Comparison of ENCODE assay signal across 8 mouse cellular contexts in the genomic region with DNA sequence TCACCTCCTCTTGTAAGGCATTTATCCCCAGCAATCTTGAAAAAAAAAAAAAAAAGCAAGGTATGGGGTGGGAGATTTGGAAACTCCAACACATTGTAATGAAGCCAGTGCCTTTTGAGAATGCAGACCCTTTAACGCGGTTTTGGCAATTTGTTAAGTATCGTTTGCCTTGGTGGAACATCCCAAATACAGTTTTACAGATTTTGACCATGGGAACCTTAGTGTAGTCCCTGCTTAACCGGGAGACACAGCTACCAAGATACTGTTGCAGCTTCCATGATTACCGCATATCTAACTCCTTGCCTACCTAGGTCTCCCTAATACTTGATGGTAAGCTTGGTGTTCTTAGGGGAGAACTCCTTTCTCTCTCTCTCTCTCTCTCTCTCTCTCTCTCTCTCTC. TPM values are rescaled to one million over a fixed set of nuclear protein-coding genes. Genes with fewer than 3 reads are reported as not detected.
DNase-seq lines count a peak whose midpoint lies in the region; ATAC-seq and TF ChIP-seq lines count a peak whose summit lies in the region.

No protein-coding gene starts in this region.

- TF ChIP-seq POLR2A in MEL (IDR thresholded peaks at IDR 0.05; ENCODE audit: control insufficient read depth in 1 of 2, insufficient read depth in 1 of 2, low read depth in 1 of 2, low read length in 2 of 2, poor library complexity in 1 of 2), result no peak

- peak overlapping the region; percentile 96 for H3K9ac ChIP-seq in heart, embryonic 14.5 days (ENCODE audit: low read length)
- H3K9ac ChIP-seq in MEL (ENCODE audit: control insufficient read depth, low read depth, low read length, poor library complexity, severe bottlenecking), result peak overlapping the region; percentile 97
- peak overlapping the region; percentile 84 for H3K9ac ChIP-seq in heart, postnatal 0 days (replicated peaks; ENCODE audit: low read depth, low read length)

- H3K36me3 ChIP-seq in heart, embryonic 14.5 days (ENCODE audit: control insufficient read depth, insufficient read depth, low read length), result peaks cover 26% of the 10 kb centered on the region
- H3K36me3 ChIP-seq in MEL (ENCODE audit: control insufficient read depth in 1 of 2, insufficient read depth in 2 of 2, low read length in 2 of 2) (peaks cover under 1 to 38% of the 10 kb centered on the region in 2 experiments), macrophage (ENCODE audit: inconsistent target) (no peaks in the 10 kb centered on the region)
- peaks cover 26% of the 10 kb centered on the region for H3K36me3 ChIP-seq in heart, postnatal 0 days (replicated peaks; ENCODE audit: control insufficient read depth, insufficient read depth, low read length)

- H3K4me3 ChIP-seq in heart, embryonic 14.5 days (ENCODE audit: control insufficient read depth in 1 of 2, insufficient read depth in 1 of 2, low read depth in 1 of 2, low read length in 2 of 2), result peak overlapping the region; percentile 65 to 95; a peak in 3 of 4 replicates
- H3K4me3 ChIP-seq in MEL (ENCODE audit: control insufficient read depth in 1 of 2, insufficient read depth in 1 of 2, low read depth in 2 of 2, low read length in 2 of 2) (peak overlapping the region; percentile 90 to 96), macrophage (ENCODE audit: inconsistent target) (peak overlapping the region; percentile 45)
- H3K4me3 ChIP-seq in heart, postnatal 0 days (ENCODE audit: low read depth, low read length), result peak overlapping the region; percentile 88

- peaks cover 0 to 16% of the 10 kb centered on the region in 2 experiments; a peak in 2 of 4 replicates for H3K4me1 ChIP-seq in heart, embryonic 14.5 days (ENCODE audit: control insufficient read depth in 2 of 2, insufficient read depth in 2 of 2, low read length in 2 of 2)
- peaks cover 22 to 24% of the 10 kb centered on the region in 2 experiments for H3K4me1 ChIP-seq in MEL (ENCODE audit: control insufficient read depth in 1 of 2, insufficient read depth in 2 of 2, low read length in 2 of 2)
- peaks cover 13% of the 10 kb centered on the region for H3K4me1 ChIP-seq in heart, postnatal 0 days (ENCODE audit: control insufficient read depth, insufficient read depth)

- no peak for ATAC-seq in heart, embryonic 14.5 days (ENCODE audit: insufficient number of reproducible peaks, insufficient read depth, low FRiP score, low read depth)
- no peak for ATAC-seq in heart, postnatal 0 days (ENCODE audit: insufficient read depth, low read depth)
- ATAC-seq in frontal cortex, adult (ENCODE audit: low TSS enrichment), result no peak

- peaks cover 9% of the 10 kb centered on the region for H3K79me2 ChIP-seq in MEL (ENCODE audit: control insufficient read depth, insufficient read depth, low read length, poor library complexity)
- no peaks in the 10 kb centered on the region for H3K79me2 ChIP-seq in macrophage (ENCODE audit: inconsistent target)

- TF ChIP-seq EP300 in MEL (IDR thresholded peaks at IDR 0.05; ENCODE audit: low read depth in 1 of 2, low read length in 2 of 2), result no peak
- TF ChIP-seq EP300 in heart, postnatal 0 days (IDR thresholded peaks at IDR 0.05; ENCODE audit: low read depth), result no peak

- no peaks in the 10 kb centered on the region for H3K27me3 ChIP-seq in heart, embryonic 14.5 days (ENCODE audit: control insufficient read depth, insufficient read depth, low read length)
- H3K27me3 ChIP-seq in MEL (ENCODE audit: control insufficient read depth in 1 of 2, insufficient read depth in 2 of 2, low read length in 2 of 2), result no peaks in the 10 kb centered on the region
- H3K27me3 ChIP-seq in heart, postnatal 0 days (ENCODE audit: control insufficient read depth, insufficient read depth, low read length), result no peaks in the 10 kb centered on the region

- H3K9me3 ChIP-seq in heart, embryonic 14.5 days (ENCODE audit: control insufficient read depth, low read length), result no peaks in the 10 kb centered on the region
- H3K9me3 ChIP-seq in MEL (replicated peaks; ENCODE audit: insufficient read depth, low read length), result no peaks in the 10 kb centered on the region
- no peaks in the 10 kb centered on the region for H3K9me3 ChIP-seq in heart, postnatal 0 days (replicated peaks; ENCODE audit: control insufficient read depth, low read length)

- TF ChIP-seq RAD21 in MEL (IDR thresholded peaks at IDR 0.05; ENCODE audit: low read depth, low read length), result no peak

- DNase-seq in heart, adult 8-10 months (ENCODE audit: low spot score), result no peak
- DNase-seq in MEL (ENCODE audit: low read depth, low spot score), result peak; percentile 28
- DNase-seq in heart, postnatal 0 days (ENCODE audit: low spot score), result no peak
- DNase-seq in adrenal gland, postnatal 10 days, result no peak
- DNase-seq in ovary, postnatal 36 days (ENCODE audit: low spot score), result no peak

- no peak overlapping the region for H3K27ac ChIP-seq in heart, embryonic 14.5 days (replicated peaks in 1 of 2; ENCODE audit: control insufficient read depth in 1 of 2, insufficient read depth in 1 of 2, low read depth in 2 of 2, low read length in 2 of 2)
- H3K27ac ChIP-seq in MEL (ENCODE audit: control insufficient read depth, low read depth, low read length), result no peak overlapping the region
- H3K27ac ChIP-seq in heart, postnatal 0 days (ENCODE audit: low read depth), result no peak overlapping the region
- H3K27ac ChIP-seq in macrophage, result no peak overlapping the region

- no peak for TF ChIP-seq CTCF in MEL (IDR thresholded peaks at IDR 0.05 in 2 of 3, conservative IDR thresholded peaks at IDR 0.05 in 1 of 3; ENCODE audit: control insufficient read depth in 1 of 3, insufficient read depth in 1 of 3, low read depth in 2 of 3, low read length in 3 of 3, poor library complexity in 1 of 3, severe bottlenecking in 1 of 3)
- TF ChIP-seq CTCF in heart, postnatal 0 days (IDR thresholded peaks at IDR 0.05; ENCODE audit: low read depth), result no peak

- 13% methylated on average over 5 of the region's 5 CpGs for WGBS in heart, embryonic 14.5 days
- WGBS in heart, postnatal 0 days, result 17% methylated on average over 5 of the region's 5 CpGs
- WGBS in macrophage (ENCODE audit: missing documents), result 37% methylated on average over 5 of the region's 5 CpGs

- H3K4me2 ChIP-seq in heart, embryonic 14.5 days (ENCODE audit: low read length), result peak overlapping the region; percentile 86
- H3K4me2 ChIP-seq in heart, postnatal 0 days (ENCODE audit: low read depth, low read length), result peak overlapping the region; percentile 77

RNA-seq across cellular contexts. Expression of gene Klhl12, which starts 0.7 kb away (rescaled TPM):
- polyA plus RNA-seq in heart, embryonic 14.5 days (2014; fragmentation: Nextera tagmentation; extraction: Ambion mirVana), result 17.4 and 20.8 TPM in 2 replicates
- 10 to 100 TPM; 20.3 to 23.6 (median 22.7) TPM for total RNA-seq in heart, adult 8-10 months (2022)
- total RNA-seq in MEL (2012; rRNA removed), result 21.8 and 26.4 TPM in 2 replicates
- polyA plus RNA-seq in MEL (2012; ENCODE audit: insufficient read depth in 1 of 2, insufficient read length in 2 of 2, low read depth in 1 of 2, low replicate concordance in 2 of 2, missing spikeins in 1 of 2) (10 to 100 TPM in 1 of 2 experiments, not detected in 1; 20.8 TPM), macrophage (2018) (2.9 to 3.4 TPM (median 3.1 TPM) in 3 replicates)
- 15.9 and 17.5 TPM in 2 replicates for total RNA-seq in heart, postnatal 0 days (2014; rRNA removed; ENCODE audit: low replicate concordance)
- polyA plus RNA-seq in heart, postnatal 0 days (2015; fragmentation: Nextera tagmentation; extraction: Ambion mirVana), result 13.6 and 13.9 TPM in 2 replicates
- 10 to 100 TPM; 13.1 to 37.4 (median 25.1) TPM for total RNA-seq in macrophage (2018; cell fraction: chromatin; rRNA removed)
- 1 to 10 TPM; 2.6 to 5.1 (median 3.8) TPM for total RNA-seq in macrophage (2018; cell fraction: cytosol; rRNA removed)
- total RNA-seq in macrophage (2018; cell fraction: nucleus; rRNA removed), result 10 to 100 TPM in 18 of 26 experiments, 1 to 10 TPM in 8; 7.5 to 23.3 (median 14.1) TPM
- total RNA-seq in adrenal gland, postnatal 10 days (2021), result 10 to 100 TPM; 16.4 to 22.3 TPM

RNA-seq across cellular contexts. Expression of gene Rabif, which starts 38.4 kb away (rescaled TPM):
- polyA plus RNA-seq in heart, embryonic 14.5 days (2014; fragmentation: Nextera tagmentation; extraction: Ambion mirVana), result 29.1 and 30.4 TPM in 2 replicates
- 1 to 10 TPM; 7.8 to 9.3 (median 8.2) TPM for total RNA-seq in heart, adult 8-10 months (2022)
- 18.5 and 21.5 TPM in 2 replicates for total RNA-seq in MEL (2012; rRNA removed)
- polyA plus RNA-seq in MEL (2012; ENCODE audit: insufficient read depth in 1 of 2, insufficient read length in 2 of 2, low read depth in 1 of 2, low replicate concordance in 2 of 2, missing spikeins in 1 of 2) (10 to 100 TPM in 1 of 2 experiments, not detected in 1; 21.8 TPM), macrophage (2018) (11.5 to 14.8 TPM (median 14.4 TPM) in 3 replicates)
- 9.7 and 14.0 TPM in 2 replicates for total RNA-seq in heart, postnatal 0 days (2014; rRNA removed; ENCODE audit: low replicate concordance)
- polyA plus RNA-seq in heart, postnatal 0 days (2015; fragmentation: Nextera tagmentation; extraction: Ambion mirVana), result 21.4 and 22.8 TPM in 2 replicates
- total RNA-seq in macrophage (2018; cell fraction: chromatin; rRNA removed), result 10 to 100 TPM in 4 of 26 experiments, 1 to 10 TPM in 22; 1.5 to 12.3 (median 5.8) TPM
- 10 to 100 TPM in 23 of 26 experiments, 1 to 10 TPM in 3; 8.1 to 17.4 (median 13.8) TPM for total RNA-seq in macrophage (2018; cell fraction: cytosol; rRNA removed)
- 10 to 100 TPM in 12 of 26 experiments, 1 to 10 TPM in 14; 2.4 to 18.4 (median 8.8) TPM for total RNA-seq in macrophage (2018; cell fraction: nucleus; rRNA removed)
- 10 to 100 TPM; 22.6 to 26.6 TPM for total RNA-seq in adrenal gland, postnatal 10 days (2021)

RNA-seq across cellular contexts. Expression of gene Adipor1, which starts 40.9 kb away (rescaled TPM):
- polyA plus RNA-seq in heart, embryonic 14.5 days (2014; fragmentation: Nextera tagmentation; extraction: Ambion mirVana), result 140 and 146 TPM in 2 replicates
- total RNA-seq in heart, adult 8-10 months (2022), result 100 to 1,000 TPM; 123 to 133 (median 130) TPM
- total RNA-seq in MEL (2012; rRNA removed), result 55.2 and 57.6 TPM in 2 replicates
- polyA plus RNA-seq in MEL (2012; ENCODE audit: insufficient read depth in 1 of 2, insufficient read length in 2 of 2, low read depth in 1 of 2, low replicate concordance in 2 of 2, missing spikeins in 1 of 2) (100 to 1,000 TPM in 1 of 2 experiments, 10 to 100 TPM in 1; 94.1 to 109 TPM), macrophage (2018) (121 to 204 TPM (median 153 TPM) in 3 replicates)
- total RNA-seq in heart, postnatal 0 days (2014; rRNA removed; ENCODE audit: low replicate concordance), result 210 and 238 TPM in 2 replicates
- 123 and 124 TPM in 2 replicates for polyA plus RNA-seq in heart, postnatal 0 days (2015; fragmentation: Nextera tagmentation; extraction: Ambion mirVana)
- total RNA-seq in macrophage (2018; cell fraction: chromatin; rRNA removed), result 100 to 1,000 TPM in 3 of 26 experiments, 10 to 100 TPM in 23; 19.2 to 137 (median 65.9) TPM
- 100 to 1,000 TPM; 104 to 247 (median 147) TPM for total RNA-seq in macrophage (2018; cell fraction: cytosol; rRNA removed)
- total RNA-seq in macrophage (2018; cell fraction: nucleus; rRNA removed), result 100 to 1,000 TPM in 6 of 26 experiments, 10 to 100 TPM in 20; 27.2 to 160 (median 75.3) TPM
- total RNA-seq in adrenal gland, postnatal 10 days (2021), result 100 to 1,000 TPM; 114 to 116 TPM

RNA-seq across cellular contexts. Expression of gene Cyb5r1, which starts 50.7 kb away (rescaled TPM):
- polyA plus RNA-seq in heart, embryonic 14.5 days (2014; fragmentation: Nextera tagmentation; extraction: Ambion mirVana), result 40.2 and 40.6 TPM in 2 replicates
- total RNA-seq in heart, adult 8-10 months (2022), result 10 to 100 TPM; 23.4 to 28.6 (median 26.9) TPM
- total RNA-seq in MEL (2012; rRNA removed), result 18.8 and 35.8 TPM in 2 replicates
- polyA plus RNA-seq in MEL (2012; ENCODE audit: insufficient read depth in 1 of 2, insufficient read length in 2 of 2, low read depth in 1 of 2, low replicate concordance in 2 of 2, missing spikeins in 1 of 2) (10 to 100 TPM in 1 of 2 experiments, not detected in 1; 94.8 TPM), macrophage (2018) (67.3 to 81.1 TPM (median 76.8 TPM) in 3 replicates)
- total RNA-seq in heart, postnatal 0 days (2014; rRNA removed; ENCODE audit: low replicate concordance), result 34.4 and 40.0 TPM in 2 replicates
- 32.9 and 33.9 TPM in 2 replicates for polyA plus RNA-seq in heart, postnatal 0 days (2015; fragmentation: Nextera tagmentation; extraction: Ambion mirVana)
- total RNA-seq in macrophage (2018; cell fraction: chromatin; rRNA removed), result 100 to 1,000 TPM in 11 of 26 experiments, 10 to 100 TPM in 15; 21.2 to 150 (median 89.4) TPM
- total RNA-seq in macrophage (2018; cell fraction: cytosol; rRNA removed), result 10 to 100 TPM; 55.7 to 95.3 (median 82.4) TPM
- 100 to 1,000 TPM in 19 of 26 experiments, 10 to 100 TPM in 7; 47.0 to 168 (median 121) TPM for total RNA-seq in macrophage (2018; cell fraction: nucleus; rRNA removed)
- 10 to 100 TPM; 21.0 to 33.0 TPM for total RNA-seq in adrenal gland, postnatal 10 days (2021)
